Mouse (Mus musculus) megakaryocyte, embryonic 14.5 days (primary cell): ENCODE measurements at regions not wholly inside any gene's neighbourhood (a gene's known extent, or its start where the extent isn't known, plus 50 kb on each side); places are given as distances from the start of the nearest gene placed in this dataset.

ENCODE experiments used
- FLI1 ChIP-seq: IDR thresholded peaks from 2 replicates; pipeline ENCODE4 v1.6.1; 2012; ENCODE audit warnings: low read length, inconsistent platforms, mixed read lengths
- GATA1 ChIP-seq: IDR thresholded peaks from 3 replicates; pipeline ENCODE4 v1.6.1; 2012; ENCODE audit warnings: mixed read lengths, low read length, inconsistent platforms, borderline replicate concordance

DNA sequence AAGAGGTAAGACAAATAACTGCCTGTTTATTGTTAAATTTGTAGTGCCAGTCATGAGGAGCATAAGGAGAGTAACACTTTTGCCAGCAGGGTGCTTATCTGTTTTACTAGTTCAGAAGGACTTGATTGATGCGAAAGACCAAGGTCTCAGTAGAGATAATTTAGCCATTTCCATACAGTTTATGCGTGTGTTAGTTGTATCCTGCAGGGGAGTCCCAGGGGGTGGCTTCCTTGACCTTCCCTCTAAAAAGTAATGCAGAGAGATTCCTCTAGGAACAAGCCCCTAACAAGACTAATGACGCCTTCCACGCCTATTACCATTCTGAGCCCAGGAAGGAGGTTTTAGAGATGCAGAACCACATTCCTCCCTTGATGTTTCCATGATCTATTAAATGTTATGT, 192.6 kb upstream of the Gm49339 start:
- TF ChIP-seq GATA1 (no peak), FLI1 (no peak)
